Mouse (Mus musculus) erythroblast, adult 5-6 weeks (primary cell): ENCODE data around the gene Gm2431. TPM values are rescaled to one million over a fixed set of nuclear protein-coding genes. Genes with fewer than 3 reads are reported as not detected.
"Not testable (repeated sequence)": the region's sequence is repeated elsewhere in the genome, so short reads cannot be mapped to it uniquely, and the experiment has no call there.

Experiments used
- ATAC-seq: replicated peaks from 2 replicates; pipeline ENCODE4 v1.8.0; 2016; ENCODE audit warnings: moderate number of reproducible peaks, mild to moderate bottlenecking, moderate TSS enrichment, inconsistent platforms; ENCODE audit not compliant: poor library complexity, low FRiP score, severe bottlenecking
- total RNA-seq, 2 experiments: library from RNA; stranded (forward) in 1 of 2; stranded (reverse) in 1 of 2; fragments of 150-400 nt in 1 of 2; fragments of 200-764, 138-1000 nt in 1 of 2; gene quantifications; 2 replicates each; pipeline versions ENCODE4 v1.2.3 to v1.2.4; 2015 to 2017; ENCODE audit warnings: low replicate concordance in 2 of 2

Gm2431 gene
- total RNA-seq, 2 experiments from 2014 or later = not detected

GRCm38 (mm10) chr7:142224518-142224917 lies 33.6 kb downstream of the Gm2431 start:
- ATAC-seq = no peak

DNA sequence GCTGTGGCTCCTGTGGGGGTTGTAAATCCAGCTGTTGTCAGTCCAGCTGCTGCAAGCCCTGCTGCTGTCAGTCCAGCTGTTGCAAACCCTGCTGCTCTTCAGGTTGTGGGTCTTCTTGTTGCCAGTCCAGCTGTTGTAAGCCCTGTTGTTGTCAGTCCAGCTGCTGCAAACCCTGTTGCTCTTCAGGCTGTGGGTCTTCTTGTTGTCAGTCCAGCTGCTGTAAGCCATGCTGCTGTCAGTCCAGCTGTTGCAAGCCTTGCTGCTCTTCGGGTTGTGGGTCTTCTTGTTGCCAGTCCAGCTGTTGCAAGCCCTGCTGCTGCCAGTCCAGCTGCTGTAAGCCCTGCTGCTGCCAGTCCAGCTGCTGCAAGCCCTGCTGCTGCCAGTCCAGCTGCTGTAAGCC lies 46.0 kb downstream of the Gm2431 start:
- not testable (repeated sequence) for ATAC-seq

DNA sequence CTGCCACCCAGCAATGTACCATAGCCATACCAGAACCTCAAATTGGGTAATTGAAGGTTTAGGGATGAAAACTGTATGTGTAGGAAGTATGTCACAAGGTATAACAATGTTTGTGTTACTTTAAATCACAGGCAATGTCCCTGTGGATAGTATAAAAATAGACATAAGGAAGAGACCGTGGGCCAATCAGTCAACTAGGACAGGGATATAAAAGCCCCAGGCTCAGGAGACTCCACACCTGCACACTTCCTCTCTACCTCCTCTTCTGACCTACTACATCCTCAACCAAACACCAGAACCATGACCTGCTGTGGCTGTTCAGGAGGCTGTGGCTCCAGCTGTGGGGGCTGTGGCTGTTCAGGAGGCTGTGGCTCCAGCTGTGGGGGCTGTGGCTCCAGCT lies 46.6 kb downstream of the Gm2431 start, which contains the start of gene Gm7579:
Gm7579 (plus strand) TSS at position 301 of the 400 bp plus-strand sequence.
- ATAC-seq = no peak

Other genes starting within 250 kb of the Gm2431 start
- 67.1 and 69.6 TPM in 2 replicates for gene Mob2, start 197.3 kb downstream of the Gm2431 start, total RNA-seq (2015; ENCODE audit: low replicate concordance)
- 75.1 and 76.9 TPM in 2 replicates for gene Mob2, start 197.3 kb downstream of the Gm2431 start, total RNA-seq (2017; ENCODE audit: low replicate concordance)
- 13.3 and 22.2 TPM in 2 replicates for gene Dusp8, start 162.5 kb downstream of the Gm2431 start, total RNA-seq (2015; ENCODE audit: low replicate concordance)
- 14.7 and 15.9 TPM in 2 replicates for gene Dusp8, start 162.5 kb downstream of the Gm2431 start, total RNA-seq (2017; ENCODE audit: low replicate concordance)
- not detected in 2 replicates for gene Gm45618, start 137.6 kb downstream of the Gm2431 start, total RNA-seq (2015; ENCODE audit: low replicate concordance)
- gene Gm45618, start 137.6 kb downstream of the Gm2431 start, total RNA-seq (2017; ENCODE audit: low replicate concordance) = not detected in 2 replicates
- not detected in 2 replicates for gene Gm39115, start 122.3 kb downstream of the Gm2431 start, total RNA-seq (2015; ENCODE audit: low replicate concordance)
- not detected in 2 replicates for gene Gm39115, start 122.3 kb downstream of the Gm2431 start, total RNA-seq (2017; ENCODE audit: low replicate concordance)
- gene Gm45337, start 113.7 kb downstream of the Gm2431 start, total RNA-seq (2015; ENCODE audit: low replicate concordance) = not detected in 2 replicates
- not detected in 2 replicates for gene Gm45337, start 113.7 kb downstream of the Gm2431 start, total RNA-seq (2017; ENCODE audit: low replicate concordance)
- gene Gm29735, start 101.2 kb downstream of the Gm2431 start, total RNA-seq (2015; ENCODE audit: low replicate concordance) = not detected in 2 replicates
- gene Gm29735, start 101.2 kb downstream of the Gm2431 start, total RNA-seq (2017; ENCODE audit: low replicate concordance) = not detected in 2 replicates
- gene Gm4553, start 92.6 kb downstream of the Gm2431 start, total RNA-seq (2015; ENCODE audit: low replicate concordance) = not detected in 2 replicates
- not detected in 2 replicates for gene Gm4553, start 92.6 kb downstream of the Gm2431 start, total RNA-seq (2017; ENCODE audit: low replicate concordance)
- not detected in 2 replicates for gene Krtap5-2, start 82.3 kb downstream of the Gm2431 start, total RNA-seq (2015; ENCODE audit: low replicate concordance)
- gene Krtap5-2, start 82.3 kb downstream of the Gm2431 start, total RNA-seq (2017; ENCODE audit: low replicate concordance) = not detected in 2 replicates
- not detected in 2 replicates for gene Gm10153, start 68.0 kb downstream of the Gm2431 start, total RNA-seq (2015; ENCODE audit: low replicate concordance)
- gene Gm10153, start 68.0 kb downstream of the Gm2431 start, total RNA-seq (2017; ENCODE audit: low replicate concordance) = not detected in 2 replicates
- not detected in 2 replicates for gene Krtap5-3, start 57.0 kb downstream of the Gm2431 start, total RNA-seq (2015; ENCODE audit: low replicate concordance)
- not detected in 2 replicates for gene Krtap5-3, start 57.0 kb downstream of the Gm2431 start, total RNA-seq (2017; ENCODE audit: low replicate concordance)
- gene Gm7579, start 46.5 kb downstream of the Gm2431 start, total RNA-seq (2015; ENCODE audit: low replicate concordance) = not detected in 2 replicates
- not detected in 2 replicates for gene Gm7579, start 46.5 kb downstream of the Gm2431 start, total RNA-seq (2017; ENCODE audit: low replicate concordance)
- gene Krtap5-5, start 28.4 kb downstream of the Gm2431 start, total RNA-seq (2015; ENCODE audit: low replicate concordance) = not detected in 2 replicates
- not detected in 2 replicates for gene Krtap5-5, start 28.4 kb downstream of the Gm2431 start, total RNA-seq (2017; ENCODE audit: low replicate concordance)
- gene Gm40460, start 17.3 kb downstream of the Gm2431 start, total RNA-seq (2015; ENCODE audit: low replicate concordance) = not detected in 2 replicates
- not detected in 2 replicates for gene Gm40460, start 17.3 kb downstream of the Gm2431 start, total RNA-seq (2017; ENCODE audit: low replicate concordance)
- gene Gm4559, start 16.0 kb upstream of the Gm2431 start, total RNA-seq (2015; ENCODE audit: low replicate concordance) = not detected in 2 replicates
- gene Gm4559, start 16.0 kb upstream of the Gm2431 start, total RNA-seq (2017; ENCODE audit: low replicate concordance) = not detected in 2 replicates
- gene Krtap5-1, start 38.8 kb upstream of the Gm2431 start, total RNA-seq (2015; ENCODE audit: low replicate concordance) = not detected in 2 replicates
- gene Krtap5-1, start 38.8 kb upstream of the Gm2431 start, total RNA-seq (2017; ENCODE audit: low replicate concordance) = not detected in 2 replicates
- gene Krtap5-4, start 45.2 kb upstream of the Gm2431 start, total RNA-seq (2015; ENCODE audit: low replicate concordance) = not detected in 2 replicates
- not detected in 2 replicates for gene Krtap5-4, start 45.2 kb upstream of the Gm2431 start, total RNA-seq (2017; ENCODE audit: low replicate concordance)
- gene Ifitm10, start 115.4 kb upstream of the Gm2431 start, total RNA-seq (2015; ENCODE audit: low replicate concordance) = 1.0 and 1.2 TPM in 2 replicates
- 0.42 TPM in 1 of 2 replicates, not detected in the other for gene Ifitm10, start 115.4 kb upstream of the Gm2431 start, total RNA-seq (2017; ENCODE audit: low replicate concordance)
- gene Gm49369, start 124.3 kb upstream of the Gm2431 start, total RNA-seq (2015; ENCODE audit: low replicate concordance) = not detected in 2 replicates
- 121 and 215 TPM in 2 replicates for gene Gm49369, start 124.3 kb upstream of the Gm2431 start, total RNA-seq (2017; ENCODE audit: low replicate concordance)
- gene Ctsd, start 129.7 kb upstream of the Gm2431 start, total RNA-seq (2015; ENCODE audit: low replicate concordance) = 138 and 155 TPM in 2 replicates
- 126 and 150 TPM in 2 replicates for gene Ctsd, start 129.7 kb upstream of the Gm2431 start, total RNA-seq (2017; ENCODE audit: low replicate concordance)
- not detected in 2 replicates for gene Syt8, start 176.5 kb upstream of the Gm2431 start, total RNA-seq (2015; ENCODE audit: low replicate concordance)
- not detected in 2 replicates for gene Syt8, start 176.5 kb upstream of the Gm2431 start, total RNA-seq (2017; ENCODE audit: low replicate concordance)
- gene Tnni2, start 183.5 kb upstream of the Gm2431 start, total RNA-seq (2015; ENCODE audit: low replicate concordance) = 19.6 TPM in 1 of 2 replicates, not detected in the other
- 2.0 and 6.4 TPM in 2 replicates for gene Tnni2, start 183.5 kb upstream of the Gm2431 start, total RNA-seq (2017; ENCODE audit: low replicate concordance)
- gene Lsp1, start 202.5 kb upstream of the Gm2431 start, total RNA-seq (2015; ENCODE audit: low replicate concordance) = 119 and 155 TPM in 2 replicates
- gene Lsp1, start 202.5 kb upstream of the Gm2431 start, total RNA-seq (2017; ENCODE audit: low replicate concordance) = 98.7 and 120 TPM in 2 replicates
- gene Tnnt3, start 240.5 kb upstream of the Gm2431 start, total RNA-seq (2015; ENCODE audit: low replicate concordance) = not detected in 2 replicates
- gene Tnnt3, start 240.5 kb upstream of the Gm2431 start, total RNA-seq (2017; ENCODE audit: low replicate concordance) = 2.0 TPM in 1 of 2 replicates, not detected in the other